In the genomic region with DNA sequence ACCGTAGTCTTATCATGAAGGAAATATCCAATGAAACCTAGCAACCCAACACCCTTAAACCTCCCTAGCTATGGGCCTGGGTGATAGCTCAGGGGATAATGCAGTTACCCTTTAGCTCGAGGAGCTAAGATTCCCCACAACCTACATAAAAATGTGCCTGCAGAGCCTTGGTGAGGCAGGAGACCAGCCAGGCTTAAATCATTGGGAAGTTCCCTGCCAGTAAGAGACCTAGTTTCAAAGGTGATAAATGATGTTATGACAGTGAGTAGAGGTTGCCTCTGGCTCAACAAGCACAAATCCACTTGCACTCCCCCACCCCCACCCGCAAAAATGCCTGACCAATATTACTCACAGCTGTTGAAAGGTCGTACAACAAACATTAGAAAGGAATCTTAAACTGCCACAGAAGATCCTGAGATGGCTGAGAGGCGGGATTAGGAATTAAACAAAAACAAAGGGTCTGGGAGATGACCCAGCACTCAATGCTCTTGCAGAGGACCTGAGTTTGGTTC, we compare ENCODE assay signal across 19 mouse cellular contexts.
"Had no signal": no experiment of that assay in that cellular context is flagged by ENCODE, and none has a peak within 500 bp of the region (broad histone marks: within the 10 kb centered on the region; RNA-seq: fewer than 3 reads in every experiment).

No protein-coding gene starts in this region.

- DNase-seq: gastrocnemius, postnatal 14 days; gastrocnemius, postnatal 36 days; heart, adult 2 months; heart, postnatal 14 days; heart, postnatal 36 days; kidney, adult 18-20 months; kidney, adult 8-10 months; kidney, postnatal 10 days; kidney, postnatal 25 days; kidney, postnatal 4 days; layer of hippocampus, postnatal 36 days; left cerebral cortex, postnatal 4 days had no signal

- ATAC-seq: hindbrain, postnatal 0 days; inflammation-experienced regulatory T-cells, adult 6 months; intestine, embryonic 15.5 days; intestine, postnatal 0 days; liver, embryonic 12.5 days had no signal

- H3K27me3 ChIP-seq: heart, embryonic 13.5 days; heart, embryonic 15.5 days; intestine, embryonic 15.5 days had no signal
